Mouse (Mus musculus) limb, embryonic 10.5 days (tissue): ENCODE measurements around the gene Ddx31. TPM values are rescaled to one million over a fixed set of nuclear protein-coding genes. Genes with fewer than 3 reads are reported as not detected.

Experiments used
- DNase-seq: peaks from one replicate; pipeline ENCODE4 v3.0.0-alpha.2; 2017; ENCODE audit warnings: low spot score
- H3K27ac ChIP-seq: fragments of 300-500 bp; sonication (generic); 2 replicates; pipeline ENCODE4 v1.5.1; 2016; ENCODE audit warnings: mild to moderate bottlenecking
- H3K27me3 ChIP-seq: fragments of 300-500 bp; sonication (generic); 2 replicates; pipeline ENCODE4 v1.6.1; 2016; ENCODE audit warnings: low read depth, mild to moderate bottlenecking; ENCODE audit not compliant: poor library complexity, severe bottlenecking
- H3K36me3 ChIP-seq: fragments of 300-500 bp; sonication (generic); 2 replicates; pipeline ENCODE4 v1.6.1; 2016; ENCODE audit warnings: mild to moderate bottlenecking, moderate library complexity
- H3K4me1 ChIP-seq: fragments of 300-500 bp; sonication (generic); 2 replicates; pipeline ENCODE4 v1.6.1; 2016
- H3K4me3 ChIP-seq: fragments of 300-500 bp; sonication (generic); 2 replicates; pipeline ENCODE4 v1.5.1; 2016; ENCODE audit warnings: mild to moderate bottlenecking, moderate library complexity
- H3K9me3 ChIP-seq: fragments of 300-500 bp; sonication (generic); replicated peaks from 2 replicates; pipeline ENCODE4 v1.6.1; 2016; ENCODE audit warnings: mild to moderate bottlenecking
- WGBS: fragments of 180-500 bp; shearing (Covaris S2); methylation state at CpG from one replicate; pipeline ENCODE4 v1.1.7; 2016; 5-methylcytosine and 5-hydroxymethylcytosine counted together
- polyA plus RNA-seq: library from polyadenylated mRNA; unstranded; fragments of >200 nt; fragmentation: Nextera tagmentation; extraction: Ambion mirVana; gene quantifications from 2 replicates; pipeline ENCODE4 v1.2.1, GENCODE M21; 2016

The Ddx31 gene
- polyA plus RNA-seq, 1 experiment from 2014 or later = 23.6 TPM

DNA sequence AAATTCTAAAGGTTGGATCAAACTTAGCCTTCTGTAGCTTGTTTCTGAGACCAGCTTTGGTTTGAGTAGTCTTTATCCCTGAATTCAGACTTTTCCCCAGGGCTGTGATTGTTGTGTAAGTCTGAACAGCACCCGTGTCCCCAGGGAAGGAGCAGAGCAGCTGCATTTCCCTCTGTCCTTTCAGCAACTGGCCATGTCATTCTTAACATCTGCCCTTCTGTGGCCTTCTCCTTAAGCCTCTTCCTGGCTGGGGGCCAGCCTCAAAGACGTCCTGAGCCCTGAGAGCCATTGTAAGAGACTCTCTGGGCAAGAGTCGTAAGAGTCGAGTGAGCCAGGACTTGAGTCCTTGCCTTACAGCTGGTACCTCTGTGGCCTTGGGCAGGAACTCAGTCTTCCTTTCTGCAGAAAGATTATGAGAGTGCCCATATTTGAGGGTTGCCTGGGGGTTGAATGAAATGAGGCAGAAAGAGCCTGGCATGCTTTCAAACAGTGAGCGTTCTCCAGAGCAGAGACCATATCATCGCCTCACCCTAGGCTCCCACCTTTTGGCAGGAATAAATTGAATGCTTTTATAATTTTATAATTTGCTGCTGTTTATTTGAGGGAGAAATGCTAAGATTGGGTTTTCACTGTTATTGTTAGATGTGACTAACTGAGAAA, 42.8 kb downstream of the Ddx31 start:
- Histone ChIP-seq H3K4me3 (no peak overlapping the region), H3K4me1 (no peaks in the 10 kb centered on the region), H3K9me3 (no peaks in the 10 kb centered on the region), H3K27me3 (no peaks in the 10 kb centered on the region), H3K36me3 (peaks cover 79% of the 10 kb centered on the region), H3K27ac (no peak overlapping the region)
- WGBS = 85% methylated on average over 6 of the region's 6 CpGs
- no peak for DNase-seq

DNA sequence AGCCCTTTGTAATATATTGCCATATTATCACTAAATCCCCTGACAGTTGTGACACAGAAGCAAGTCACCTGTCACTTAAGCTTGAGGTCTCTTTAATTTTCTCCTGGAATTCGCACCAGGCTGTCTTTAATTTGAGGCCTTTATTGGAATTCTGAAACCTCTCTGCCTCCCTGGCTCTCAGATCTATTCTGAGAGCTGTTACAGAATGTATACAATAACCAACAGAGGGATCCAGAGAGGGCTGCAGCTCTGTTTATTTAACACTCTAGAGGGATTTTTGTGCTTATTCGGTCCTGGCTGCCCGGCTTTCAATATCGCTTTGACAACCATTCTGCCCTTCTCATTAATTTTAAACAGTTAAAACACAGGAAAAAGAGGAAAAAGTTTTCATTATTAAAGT, 44.7 kb downstream of the Ddx31 start:
- Histone ChIP-seq H3K9me3 (no peaks in the 10 kb centered on the region), H3K4me3 (no peak overlapping the region), H3K27ac (no peak overlapping the region), H3K36me3 (peaks cover 83% of the 10 kb centered on the region), H3K4me1 (no peaks in the 10 kb centered on the region), H3K27me3 (no peaks in the 10 kb centered on the region)
- 87% methylated on average over 4 of the region's 4 CpGs for WGBS
- DNase-seq = no peak

DNA sequence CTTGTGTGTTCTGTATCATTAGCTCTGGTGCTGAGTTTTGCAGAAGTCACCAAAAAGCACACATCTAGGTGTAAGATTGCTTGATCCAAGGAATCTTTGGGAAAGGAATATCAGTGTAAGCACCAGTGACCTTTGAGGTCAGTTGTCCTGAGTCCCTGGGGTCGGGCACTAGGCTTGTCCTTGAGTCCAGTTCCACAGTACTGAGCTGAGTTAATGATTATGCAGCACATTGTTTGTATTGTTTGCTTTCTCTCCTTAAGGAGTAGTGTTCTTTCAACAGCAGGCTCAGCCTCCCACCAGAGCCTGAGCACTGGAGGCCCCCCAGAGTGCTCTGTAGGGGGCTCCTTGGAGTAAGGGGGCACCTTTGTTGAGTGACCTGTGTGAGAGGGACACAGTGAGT, 52.6 kb downstream of the Ddx31 start:
- H3K36me3 ChIP-seq = peaks cover 91% of the 10 kb centered on the region
- WGBS = 73% methylated on average over 1 of the region's 1 CpGs

DNA sequence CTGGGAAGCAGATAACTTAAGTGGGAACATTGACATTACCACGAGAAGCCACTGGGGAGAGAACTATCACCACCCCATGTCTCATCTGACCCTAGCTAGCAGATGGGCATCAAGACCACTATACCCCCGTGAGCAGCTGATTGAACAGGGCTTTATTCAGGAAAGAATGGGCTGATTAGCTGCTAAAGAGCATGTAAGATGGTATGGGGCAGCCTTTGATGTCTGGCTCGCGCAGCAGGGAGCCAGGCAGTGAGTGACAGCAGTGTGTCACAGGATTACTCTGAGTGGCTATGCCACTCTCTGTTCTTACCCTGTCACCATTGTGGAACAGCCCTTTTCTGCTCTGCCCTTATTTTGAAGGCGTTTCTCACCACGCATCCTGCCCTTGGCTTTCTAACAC, 53.3 kb downstream of the Ddx31 start:
- WGBS = 73% methylated on average over 6 of the region's 6 CpGs
- no peaks in the 10 kb centered on the region for H3K27me3 ChIP-seq
- no peak overlapping the region for H3K27ac ChIP-seq

More for the DNA sequence above, 52.6 kb downstream of the Ddx31 start:
- Histone ChIP-seq H3K27ac (no peak overlapping the region), H3K9me3 (no peaks in the 10 kb centered on the region), H3K27me3 (no peaks in the 10 kb centered on the region), H3K4me1 (no peaks in the 10 kb centered on the region), H3K4me3 (no peak overlapping the region)
- no peak for DNase-seq

DNA sequence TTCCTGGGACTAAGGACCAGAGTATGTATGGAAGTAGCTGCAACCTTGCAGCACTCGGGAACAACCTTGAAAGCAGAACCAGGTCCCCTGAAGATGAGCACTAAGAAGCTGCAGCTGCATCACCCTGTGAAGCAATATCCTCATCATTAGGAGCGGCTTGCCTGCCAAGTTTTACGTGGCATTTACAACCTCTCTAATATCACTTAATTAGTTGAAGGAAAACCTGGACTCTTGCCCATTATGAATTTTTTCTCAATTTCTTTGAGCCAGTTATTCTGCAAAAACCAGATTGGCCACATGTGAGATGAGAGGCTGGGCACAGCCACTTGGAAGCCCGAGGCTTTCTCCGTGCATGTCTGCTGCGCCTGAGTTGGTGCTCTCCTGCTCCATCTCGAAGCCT, 55.7 kb downstream of the Ddx31 start:
- Histone ChIP-seq H3K4me1 (no peaks in the 10 kb centered on the region), H3K36me3 (peaks cover 92% of the 10 kb centered on the region), H3K4me3 (no peak overlapping the region), H3K27me3 (no peaks in the 10 kb centered on the region), H3K9me3 (no peaks in the 10 kb centered on the region), H3K27ac (no peak overlapping the region)
- 93% methylated on average over 7 of the region's 7 CpGs for WGBS
- DNase-seq = no peak

More for the DNA sequence above, 53.3 kb downstream of the Ddx31 start:
- no peaks in the 10 kb centered on the region for H3K4me1 ChIP-seq
- no peak for DNase-seq
- no peak overlapping the region for H3K4me3 ChIP-seq
- no peaks in the 10 kb centered on the region for H3K9me3 ChIP-seq
- peaks cover 91% of the 10 kb centered on the region for H3K36me3 ChIP-seq

DNA sequence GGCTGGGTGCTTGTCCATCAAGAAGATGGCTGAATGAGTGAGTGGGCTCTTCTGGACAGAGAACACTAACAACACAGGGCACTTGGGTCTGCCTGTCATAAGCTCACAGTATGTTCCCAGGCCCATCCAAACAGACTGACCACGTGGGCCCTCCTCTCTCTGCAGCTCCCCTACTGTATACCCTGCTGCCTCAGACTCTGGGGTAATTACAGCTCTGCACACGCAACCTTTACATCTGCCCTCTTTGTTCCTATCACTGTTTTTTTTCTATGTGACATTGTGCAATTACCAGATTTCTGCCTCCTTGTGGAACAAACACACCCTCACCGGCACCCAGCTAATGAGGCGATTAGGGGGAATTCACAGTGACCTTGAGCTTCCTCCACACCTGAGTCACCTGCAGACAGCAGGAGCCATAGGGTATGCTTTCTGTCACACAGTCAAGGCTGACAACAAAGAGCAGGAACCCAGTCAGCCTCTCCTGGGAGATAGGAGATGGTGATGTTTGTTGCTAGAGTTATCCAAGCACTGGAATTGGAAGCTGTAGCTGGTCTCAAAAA, 57.2 kb downstream of the Ddx31 start:
- H3K4me3 ChIP-seq = no peak overlapping the region
- H3K36me3 ChIP-seq = peaks cover 89% of the 10 kb centered on the region
- H3K4me1 ChIP-seq = no peaks in the 10 kb centered on the region
- no peaks in the 10 kb centered on the region for H3K9me3 ChIP-seq
- DNase-seq = no peak
- no peak overlapping the region for H3K27ac ChIP-seq
- WGBS = 91% methylated on average over 4 of the region's 4 CpGs
- H3K27me3 ChIP-seq = no peaks in the 10 kb centered on the region

DNA sequence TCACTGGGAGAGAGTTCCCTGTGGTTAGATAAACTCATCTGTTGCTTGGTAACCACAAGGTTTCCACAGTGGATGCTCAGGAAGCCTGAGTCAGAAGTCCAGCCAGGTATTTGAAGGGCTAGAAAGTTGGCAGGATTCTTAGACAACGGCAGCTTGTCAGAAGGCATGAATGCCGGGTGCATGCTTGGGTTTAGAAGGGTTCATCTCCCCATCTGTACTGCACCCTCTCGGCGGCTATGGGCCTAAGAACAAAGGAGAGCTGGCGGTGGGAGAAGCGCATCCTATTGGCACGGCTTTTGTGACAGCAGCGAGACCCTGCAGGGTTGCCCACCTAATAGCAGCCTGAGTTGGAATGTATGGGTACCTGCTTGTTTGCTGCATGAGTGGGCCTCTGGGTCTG, 62.1 kb downstream of the Ddx31 start:
- WGBS = 93% methylated on average over 8 of the region's 8 CpGs
- peaks cover 69% of the 10 kb centered on the region for H3K36me3 ChIP-seq
- DNase-seq = no peak
- peaks cover 26% of the 10 kb centered on the region for H3K27me3 ChIP-seq
- H3K27ac ChIP-seq = no peak overlapping the region
- H3K4me3 ChIP-seq = no peak overlapping the region
- no peaks in the 10 kb centered on the region for H3K9me3 ChIP-seq
- no peaks in the 10 kb centered on the region for H3K4me1 ChIP-seq

DNA sequence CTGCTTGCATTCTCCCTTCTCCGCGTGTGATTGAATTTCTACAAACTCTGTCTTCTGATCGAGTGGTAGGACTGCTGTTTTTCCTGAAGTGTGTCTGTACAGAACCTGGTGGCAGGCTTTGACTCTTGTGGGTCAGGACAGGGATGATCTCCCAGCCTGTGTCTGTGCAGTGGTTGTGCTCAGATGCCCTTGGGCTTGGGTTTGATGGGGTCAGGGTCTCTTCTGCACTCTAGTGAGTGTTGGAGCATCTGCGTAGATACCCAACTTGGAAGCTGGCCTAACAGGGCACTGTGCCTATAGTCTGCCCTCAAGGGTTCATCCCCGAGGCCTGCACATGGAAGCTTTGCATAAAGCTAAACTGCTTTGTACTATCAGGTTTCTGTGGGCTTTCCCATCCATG, 63.7 kb downstream of the Ddx31 start:
- Histone ChIP-seq H3K36me3 (peaks cover 56% of the 10 kb centered on the region), H3K27ac (no peak overlapping the region), H3K27me3 (peaks cover 42% of the 10 kb centered on the region), H3K9me3 (no peaks in the 10 kb centered on the region), H3K4me1 (peaks cover 11% of the 10 kb centered on the region), H3K4me3 (no peak overlapping the region)
- no peak for DNase-seq
- WGBS = 93% methylated on average over 5 of the region's 5 CpGs

DNA sequence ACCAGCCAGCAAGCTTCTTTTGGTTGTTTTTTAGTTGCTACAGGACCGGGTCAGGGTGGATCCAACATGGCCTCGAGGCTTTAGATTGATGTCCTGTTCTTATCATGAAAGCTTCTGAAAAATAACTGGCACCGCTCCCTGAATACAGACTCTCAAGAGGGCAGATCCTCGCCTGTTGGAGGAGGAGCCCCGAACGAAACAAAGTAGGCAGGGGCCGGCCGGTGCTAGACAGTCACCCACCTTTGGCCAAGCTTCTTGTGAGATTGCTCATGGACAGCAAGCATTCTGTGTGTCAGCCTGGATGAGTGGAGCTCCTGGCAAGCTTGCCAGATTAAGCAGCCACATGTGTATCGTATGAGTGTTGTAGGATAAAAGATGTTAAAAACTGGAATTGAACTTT, 64.6 kb downstream of the Ddx31 start:
- H3K36me3 ChIP-seq = peaks cover 46% of the 10 kb centered on the region
- no peak overlapping the region for H3K27ac ChIP-seq
- DNase-seq = no peak
- WGBS = 90% methylated on average over 9 of the region's 9 CpGs
- peaks cover 19% of the 10 kb centered on the region for H3K4me1 ChIP-seq
- no peak overlapping the region for H3K4me3 ChIP-seq
- peaks cover 51% of the 10 kb centered on the region for H3K27me3 ChIP-seq
- no peaks in the 10 kb centered on the region for H3K9me3 ChIP-seq

DNA sequence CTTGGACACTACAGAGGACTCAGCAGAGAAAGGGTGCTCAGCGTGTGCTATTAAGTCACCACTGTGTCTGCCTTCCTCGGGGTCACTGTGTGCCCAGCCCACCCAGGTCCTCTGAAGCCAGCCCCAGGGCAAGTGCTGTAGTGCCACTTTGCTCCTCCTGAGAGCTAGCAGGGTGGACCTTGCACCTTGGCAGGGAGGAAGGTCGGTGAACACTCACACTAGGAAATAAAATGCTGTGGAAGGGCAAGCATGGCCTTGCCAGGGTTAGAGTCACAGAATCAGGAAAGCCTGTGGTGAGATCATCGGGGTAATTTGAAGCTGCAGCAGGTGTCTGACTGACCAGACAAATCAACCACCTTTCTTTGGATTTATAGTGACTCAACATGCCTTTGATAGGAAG, 65.4 kb downstream of the Ddx31 start:
- Histone ChIP-seq H3K27me3 (peaks cover 59% of the 10 kb centered on the region), H3K9me3 (no peaks in the 10 kb centered on the region), H3K4me1 (peaks cover 19% of the 10 kb centered on the region), H3K4me3 (no peak overlapping the region), H3K27ac (no peak overlapping the region), H3K36me3 (peaks cover 39% of the 10 kb centered on the region)
- DNase-seq = no peak
- 72% methylated on average over 4 of the region's 4 CpGs for WGBS

DNA sequence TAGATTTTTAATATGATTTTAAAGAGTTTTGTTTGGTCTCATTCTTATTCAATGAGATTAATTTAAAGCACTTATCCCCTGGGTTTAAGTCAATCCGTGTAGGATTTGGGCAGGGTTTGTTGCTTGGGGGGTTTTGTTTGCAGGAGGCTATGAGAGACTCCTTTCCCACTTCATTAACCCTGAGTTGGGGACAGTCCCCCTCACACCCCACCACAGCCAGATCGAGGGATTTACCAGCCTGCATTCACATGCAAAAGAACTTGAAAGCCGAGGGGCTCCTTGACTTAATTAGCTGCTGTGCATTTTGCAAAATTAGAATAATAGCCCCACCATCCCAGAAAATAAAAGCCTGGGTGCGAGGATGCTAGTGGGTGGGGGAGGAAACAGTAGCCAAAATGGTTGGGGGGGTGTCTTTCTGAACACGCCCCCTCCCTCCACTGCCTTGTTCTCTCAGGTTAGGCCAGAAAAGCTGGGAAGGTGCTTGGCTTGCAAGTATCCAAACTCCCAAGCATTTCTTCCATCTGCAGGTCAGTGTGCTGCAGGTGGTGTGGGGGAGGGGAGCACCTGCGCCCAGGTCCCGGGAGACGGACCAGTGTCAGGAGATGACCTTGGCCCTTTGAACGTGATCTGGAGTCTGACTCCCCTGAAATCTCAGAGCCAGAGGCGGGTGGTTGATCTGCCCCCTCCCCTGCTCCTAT, 67.6 kb downstream of the Ddx31 start:
- no peak overlapping the region for H3K27ac ChIP-seq
- H3K4me3 ChIP-seq = peak overlapping the region; percentile 42
- H3K4me1 ChIP-seq = peaks cover 25% of the 10 kb centered on the region
- H3K27me3 ChIP-seq = peaks cover 81% of the 10 kb centered on the region
- H3K9me3 ChIP-seq = no peaks in the 10 kb centered on the region
- WGBS = 2% methylated on average over 10 of the region's 10 CpGs
- H3K36me3 ChIP-seq = peaks cover 25% of the 10 kb centered on the region
- peak; percentile 47 for DNase-seq

DNA sequence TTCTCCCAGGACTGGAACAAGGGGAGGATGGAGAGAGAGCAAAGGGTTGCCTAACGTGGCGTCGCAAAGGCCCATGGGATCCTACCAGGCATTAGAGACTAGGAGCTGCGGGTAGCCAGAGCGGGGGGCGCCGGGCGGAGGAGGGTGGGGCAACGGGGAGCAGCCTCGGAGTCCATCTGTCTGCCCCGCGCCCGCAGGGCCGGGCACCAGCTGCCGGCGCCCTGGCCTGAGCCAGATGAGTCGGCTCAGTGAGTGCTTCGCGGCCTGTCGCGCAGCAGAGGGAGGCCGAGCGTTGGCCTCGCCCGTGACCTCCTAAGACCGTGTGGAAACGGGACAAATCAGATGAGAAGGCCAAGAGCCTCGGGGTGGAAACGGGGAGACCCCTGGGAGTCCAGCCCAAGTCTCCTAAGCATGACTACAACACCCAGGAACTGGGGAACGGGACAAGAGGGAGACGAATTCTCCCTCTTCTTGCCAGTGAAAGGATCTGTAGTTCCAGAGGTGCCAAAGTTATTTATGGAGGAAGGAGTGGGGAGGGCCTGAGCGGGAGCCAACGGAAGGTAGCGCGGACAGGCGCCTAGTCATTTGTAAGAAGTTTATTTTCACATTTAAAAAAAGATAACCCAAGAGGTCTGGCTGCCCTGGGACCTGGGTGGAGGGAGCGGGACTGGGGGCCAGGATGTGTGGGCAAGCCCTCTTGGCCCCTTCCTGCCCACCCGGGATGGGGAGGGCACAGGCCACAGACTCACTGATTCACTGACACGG, 68.4 kb downstream of the Ddx31 start:
- WGBS = under 1% methylated on average over 38 of the region's 39 CpGs
- Histone ChIP-seq H3K27me3 (peaks cover 89% of the 10 kb centered on the region), H3K36me3 (peaks cover 23% of the 10 kb centered on the region), H3K4me3 (peak overlapping the region; percentile 42), H3K4me1 (peaks cover 25% of the 10 kb centered on the region), H3K9me3 (no peaks in the 10 kb centered on the region), H3K27ac (no peak overlapping the region)
- peak; percentile 55 for DNase-seq
